Mouse (Mus musculus) kidney, postnatal 4 days (tissue): Measurements from ENCODE around the gene Ociad2.

Experiments
- DNase-seq, 2 experiments: peaks; one replicate each; pipeline ENCODE4 v3.0.0; 2021; ENCODE audit warnings: mixed read lengths in 2 of 2

Gene Ociad2

DNA sequence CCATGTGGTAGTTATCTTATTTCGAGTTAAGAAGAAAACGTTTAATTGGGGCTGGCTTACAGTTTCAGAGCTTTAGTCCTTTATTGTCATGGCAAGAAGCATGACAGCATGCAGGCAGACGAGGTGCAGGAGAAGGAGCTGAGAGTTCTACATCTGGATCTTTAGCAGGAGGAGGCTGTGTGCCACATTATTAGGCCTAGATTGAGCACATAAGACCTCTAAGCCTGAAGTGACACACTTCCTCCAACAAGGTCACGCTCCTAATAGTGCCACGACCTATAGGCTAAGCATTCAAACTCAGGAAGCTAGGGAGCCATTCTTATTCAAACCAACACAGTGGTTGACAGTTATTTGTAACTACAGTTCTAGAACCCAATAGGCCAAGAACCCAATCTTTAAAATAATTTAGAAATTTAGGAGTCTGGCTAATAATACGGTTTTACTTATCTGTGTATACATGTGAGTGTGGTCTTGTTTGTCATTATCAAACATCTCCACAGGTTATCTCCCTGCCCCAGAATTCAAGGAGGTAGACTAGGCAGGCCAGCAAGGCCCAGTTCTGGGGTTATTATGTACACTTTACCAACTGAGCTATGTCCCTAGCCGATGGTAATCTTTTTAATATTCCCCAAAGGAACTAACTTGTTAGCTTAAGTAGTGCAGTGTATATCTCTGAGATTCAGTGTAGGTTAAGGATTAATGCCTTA lies 39.1 kb downstream of the Ociad2 start:
- no peak for DNase-seq

DNA sequence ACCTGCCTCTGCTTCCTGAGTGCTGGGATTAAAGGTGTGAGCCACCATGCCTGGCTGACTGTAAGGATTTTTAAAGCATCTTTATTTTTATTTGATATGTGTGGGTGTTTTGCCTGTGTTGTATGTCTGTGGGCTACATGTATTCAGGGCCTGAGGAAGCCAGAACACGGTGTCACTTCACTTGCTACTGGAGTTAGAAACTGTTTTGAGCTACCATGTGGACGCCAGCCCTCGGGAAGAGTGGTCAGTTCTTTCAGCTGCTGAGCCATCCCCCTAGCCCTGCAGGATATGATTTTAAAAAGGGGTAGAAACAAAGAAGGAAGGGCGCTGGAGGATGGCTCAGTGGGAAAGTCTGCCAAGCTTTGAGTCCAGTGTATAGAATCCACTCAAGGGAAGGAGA lies 44.9 kb downstream of the Ociad2 start:
- DNase-seq = no peak

DNA sequence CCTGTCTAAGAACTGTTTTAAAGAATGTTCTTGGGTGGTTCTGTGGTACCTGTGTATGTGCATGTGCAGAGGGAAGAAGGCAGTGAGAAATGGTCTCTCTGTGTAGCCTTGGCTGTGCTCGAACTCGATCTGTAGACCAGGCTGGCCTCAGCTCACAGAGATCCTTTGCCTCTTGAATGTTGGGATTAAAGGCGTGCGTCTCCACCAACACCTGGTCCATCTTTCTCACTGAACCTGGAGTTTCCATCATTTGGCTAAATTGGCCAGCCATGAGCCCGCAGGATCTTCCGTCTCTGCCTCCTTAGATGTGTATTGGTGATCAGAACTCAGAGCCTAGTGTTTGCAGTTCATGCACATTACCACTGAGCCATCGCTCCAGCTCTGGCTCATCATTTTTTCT lies 45.8 kb downstream of the Ociad2 start:
- DNase-seq = no peak

DNA sequence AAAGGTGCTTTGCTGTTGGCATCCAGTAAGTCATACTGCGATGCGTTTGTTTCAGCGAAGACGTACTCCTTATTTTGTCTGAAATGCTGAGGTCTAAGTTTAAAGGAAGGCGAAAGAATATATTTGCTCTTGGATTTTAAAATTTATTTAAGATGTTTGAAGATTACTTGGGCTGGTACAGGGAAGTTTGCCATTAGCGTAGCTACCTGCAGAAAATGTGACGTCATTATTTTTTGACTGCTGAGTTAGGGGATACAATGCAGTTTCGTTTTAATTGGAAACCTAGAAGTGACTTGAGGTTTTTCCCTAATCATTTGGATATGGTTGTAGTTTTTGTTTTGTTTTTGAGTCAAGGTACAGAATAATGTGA lies 47.4 kb downstream of the Ociad2 start:
- DNase-seq = no peak

DNA sequence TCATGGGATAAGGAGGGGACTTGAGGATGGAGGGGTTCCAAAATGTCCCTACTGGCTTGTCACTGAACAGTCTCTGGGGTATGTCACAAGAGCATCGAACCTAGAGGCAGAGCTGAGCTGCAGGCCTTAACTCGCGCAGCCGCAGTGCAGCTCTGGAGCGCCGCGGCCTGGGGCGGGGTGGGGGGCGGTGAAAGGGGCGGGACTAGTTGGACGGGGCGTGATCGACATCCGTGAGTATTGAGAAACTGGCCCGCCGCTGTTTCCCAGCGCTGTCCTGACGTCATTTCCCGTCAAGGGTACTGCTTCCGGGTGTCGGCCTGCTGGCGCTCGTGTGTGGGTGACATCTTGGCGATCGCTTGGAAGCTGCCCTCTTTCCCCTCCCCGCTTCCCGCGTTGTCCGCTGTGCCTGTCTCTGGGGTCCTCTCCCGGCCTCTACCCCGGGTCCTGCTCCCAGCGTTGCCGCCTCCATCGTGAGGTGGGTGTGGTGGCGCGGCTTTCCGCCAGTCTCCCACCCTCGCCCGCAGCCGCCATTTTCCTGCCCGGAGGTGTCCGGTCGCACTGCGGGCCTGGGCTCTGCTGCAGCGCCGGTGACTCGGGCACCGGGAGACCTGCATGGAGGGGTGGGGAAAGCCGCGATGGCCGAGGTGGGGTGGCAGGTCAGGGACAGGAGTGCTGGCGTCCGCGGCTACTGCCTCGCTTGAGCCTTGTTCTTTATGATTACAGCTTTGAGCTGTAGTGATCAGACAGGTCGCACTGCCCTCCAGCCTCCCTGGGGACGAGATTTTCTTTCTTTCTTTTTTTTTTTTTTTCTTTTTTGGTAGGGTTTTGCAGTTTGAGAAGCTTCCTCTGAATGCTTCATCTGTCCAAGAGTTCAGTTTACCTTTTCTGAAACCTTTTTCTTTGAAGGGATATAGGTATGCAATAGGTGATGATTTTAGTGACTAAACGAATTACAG lies 48.0 kb downstream of the Ociad2 start, which contains the start of gene Ociad1:
Gene Ociad1, plus strand, starts transcription at position 283 of the 956 bp plus-strand sequence.
- DNase-seq = peak; percentile 95 to 97

DNA sequence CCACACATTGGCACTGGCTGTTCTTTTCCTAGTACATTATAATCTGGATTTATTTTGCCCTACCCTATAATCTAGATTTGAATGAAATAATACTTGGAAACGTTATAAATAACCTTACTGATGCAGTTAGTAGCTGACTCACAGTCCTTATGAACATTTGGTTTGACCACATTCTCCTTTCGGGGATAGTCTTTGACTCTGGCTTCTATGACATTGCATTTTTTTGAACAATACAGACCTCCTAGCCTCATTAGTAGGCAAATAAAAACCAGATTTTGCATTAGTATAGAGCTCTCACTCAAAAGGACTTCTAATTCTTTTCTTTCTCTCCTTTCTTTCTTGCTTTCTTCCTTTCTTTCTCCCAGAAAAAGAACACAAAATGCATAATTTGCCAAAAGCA lies 50.9 kb downstream of the Ociad2 start:
- no peak for DNase-seq

DNA sequence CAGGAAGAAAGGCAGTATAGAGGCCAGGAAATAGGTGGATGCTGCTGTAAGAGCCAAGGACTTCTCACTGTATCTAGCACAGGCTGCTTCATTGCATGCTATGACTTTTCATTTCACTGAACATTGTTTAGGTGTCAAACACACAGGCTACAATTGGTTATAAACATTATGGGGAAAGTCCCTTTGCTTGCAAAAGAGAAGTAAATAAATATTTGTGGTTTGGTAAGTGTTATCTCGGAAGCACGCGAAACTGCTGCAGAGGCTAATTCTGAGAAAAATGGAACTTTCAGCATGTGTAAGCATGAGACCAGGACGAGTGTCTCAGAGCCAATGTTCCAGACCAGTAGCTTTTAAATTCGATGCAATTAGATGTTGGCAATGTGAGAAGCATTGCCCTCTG lies 54.2 kb downstream of the Ociad2 start:
- DNase-seq = no peak

DNA sequence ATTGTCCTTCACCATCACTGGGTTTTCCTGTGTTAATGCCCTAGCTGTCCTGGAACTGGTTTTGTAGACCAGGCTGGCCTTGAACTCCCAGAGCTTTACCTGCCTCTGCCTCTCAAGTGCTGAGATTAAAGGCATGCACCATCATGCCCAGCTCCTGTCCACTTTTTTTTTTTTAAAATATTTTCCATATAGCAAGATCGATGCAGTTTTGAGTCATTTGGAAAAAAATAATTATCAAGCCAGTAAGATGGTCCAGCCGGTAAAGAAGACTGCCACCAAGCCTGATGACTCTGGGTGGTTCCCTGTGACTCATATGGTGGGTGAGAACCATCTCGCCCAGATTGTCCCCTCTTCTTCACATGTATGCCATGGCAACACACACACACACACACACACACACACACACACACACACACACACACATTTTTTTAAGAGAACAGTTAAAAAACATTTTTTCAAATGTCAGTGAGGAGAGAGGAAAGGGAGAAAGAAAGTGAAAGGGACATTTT lies 55.3 kb downstream of the Ociad2 start:
- no peak for DNase-seq

DNA sequence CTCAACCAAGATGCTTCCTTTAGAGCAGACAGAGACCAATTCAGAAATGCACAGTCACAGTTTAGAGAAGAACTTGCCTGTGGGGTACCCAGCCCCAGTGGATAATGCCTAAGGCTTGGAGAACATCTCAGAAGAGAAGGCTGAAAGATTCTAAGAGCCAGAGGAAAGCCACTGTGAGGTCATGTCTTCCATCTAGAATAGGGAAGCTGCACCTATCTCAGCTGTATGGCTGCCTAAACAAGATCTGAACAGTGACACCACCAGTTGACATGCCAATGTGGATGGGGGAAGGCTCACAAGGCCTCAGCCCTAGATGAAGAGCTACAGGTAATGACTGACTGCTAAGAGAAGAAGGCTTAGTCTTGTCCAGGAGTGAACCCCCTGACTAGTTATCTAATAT lies 56.8 kb downstream of the Ociad2 start:
- DNase-seq = no peak

DNA sequence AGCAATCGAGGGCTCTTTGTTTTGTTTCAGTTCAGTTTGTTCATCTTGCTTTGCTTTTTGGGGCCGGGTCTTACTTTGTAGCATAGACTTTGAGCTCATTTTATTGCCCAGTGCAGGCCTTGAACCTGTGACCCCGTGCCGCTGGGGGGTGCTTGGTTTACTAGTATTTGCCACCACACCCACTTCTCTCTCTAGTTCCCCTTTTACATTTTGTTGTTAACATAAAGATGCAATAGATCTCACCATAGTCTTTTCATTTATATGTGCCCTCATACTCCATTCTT lies 60.3 kb downstream of the Ociad2 start:
- no peak for DNase-seq

DNA sequence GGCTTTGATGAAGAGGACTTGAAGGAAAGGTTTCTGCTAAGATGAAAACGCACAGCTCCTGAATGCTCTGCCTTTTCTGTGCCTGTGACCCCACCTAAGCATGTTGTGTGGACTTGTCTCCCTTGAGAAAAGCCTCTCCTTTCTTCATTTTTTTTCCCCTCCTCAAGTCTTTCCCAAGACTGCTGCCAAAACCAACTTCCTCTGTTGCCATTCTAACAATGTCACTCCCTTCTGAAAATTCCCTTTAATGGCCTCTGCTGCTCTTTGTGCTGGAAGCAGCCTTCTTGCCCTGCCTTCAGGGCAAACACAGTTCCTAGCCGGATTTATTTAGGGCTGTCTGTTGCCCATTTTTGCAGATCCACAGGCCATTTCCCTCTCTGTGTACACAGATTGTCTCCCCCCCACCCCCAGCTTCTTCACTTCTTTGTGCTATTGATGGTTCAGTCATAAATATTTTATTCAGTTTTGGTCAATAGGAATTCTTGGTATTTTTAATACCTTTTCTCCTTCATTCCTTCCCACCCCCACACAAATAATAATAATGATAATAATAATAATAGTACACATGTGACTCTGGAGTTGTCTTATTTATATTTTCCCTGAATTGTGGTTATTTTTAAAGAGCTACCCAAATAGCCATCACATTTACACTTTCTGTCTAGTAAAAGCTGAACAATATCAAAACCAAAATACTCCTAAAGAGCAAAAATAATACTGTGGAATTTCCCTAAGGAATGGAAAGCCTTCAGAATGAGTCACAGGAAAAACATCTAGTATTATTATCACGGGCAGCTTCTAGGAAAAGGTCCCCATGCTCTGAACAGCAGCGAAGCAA lies 60.9 kb downstream of the Ociad2 start:
- no peak for DNase-seq

DNA sequence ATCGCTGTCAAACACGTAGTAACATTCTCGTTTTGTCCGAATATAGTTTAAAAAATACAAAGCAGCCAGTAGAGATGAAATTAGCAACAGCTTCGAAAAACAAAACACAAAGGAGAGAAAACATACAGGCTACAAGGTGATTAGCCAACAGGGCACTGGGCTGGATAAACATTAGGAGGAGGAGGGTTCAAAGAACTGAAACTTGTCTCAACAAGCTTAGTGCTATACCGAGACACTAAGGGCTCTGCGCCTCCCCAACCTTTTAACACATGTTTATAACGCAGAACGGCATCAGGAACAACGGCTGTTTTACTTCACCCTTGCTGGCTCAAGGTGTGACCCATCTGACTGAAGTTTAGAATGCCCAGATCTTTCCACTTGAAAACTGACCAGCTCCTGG lies 61.6 kb downstream of the Ociad2 start:
- DNase-seq = no peak

DNA sequence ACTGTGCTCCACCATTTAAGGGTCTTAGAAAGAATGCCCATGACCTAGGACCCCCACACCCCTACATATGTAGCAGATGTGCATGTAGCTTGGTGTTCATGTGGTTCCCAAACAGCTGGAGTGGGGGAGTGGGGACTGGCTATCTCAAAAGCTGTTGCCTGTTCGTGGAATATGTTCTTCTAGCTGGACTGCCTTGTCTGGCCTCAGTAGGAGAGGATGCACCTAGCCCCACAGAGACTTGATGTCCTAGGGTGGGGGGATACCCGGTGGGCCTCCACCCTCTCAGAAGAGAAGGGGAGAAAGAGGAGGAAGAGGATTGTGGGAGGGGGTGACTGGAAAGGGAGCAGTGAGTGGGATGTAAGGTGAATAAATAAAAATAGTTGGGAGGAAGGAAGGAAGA lies 65.9 kb downstream of the Ociad2 start:
- DNase-seq = no peak

DNA sequence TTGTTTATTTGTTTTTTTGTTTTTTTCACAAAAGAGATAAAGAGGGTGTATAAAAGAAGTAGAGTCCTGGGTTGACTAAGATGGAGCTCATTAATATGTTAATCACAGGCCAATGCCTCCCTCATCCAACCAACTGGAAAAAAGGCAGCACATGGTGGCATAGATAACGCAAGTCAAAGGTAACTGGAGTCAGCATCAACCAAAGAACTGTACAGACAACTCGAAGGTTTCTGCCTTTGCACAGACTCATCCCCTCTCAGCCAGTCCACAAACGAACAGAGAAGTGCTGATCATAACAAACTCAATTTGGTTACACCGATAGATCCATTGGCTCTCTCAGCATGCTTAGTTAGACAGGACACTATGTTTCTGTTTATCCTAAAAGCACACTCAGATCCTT lies 67.7 kb downstream of the Ociad2 start:
- DNase-seq = no peak
